Mouse (Mus musculus) adrenal gland, postnatal 25 days (tissue): ENCODE measurements around the gene Dppa4. TPM values are rescaled to one million over a fixed set of nuclear protein-coding genes. Genes with fewer than 3 reads are reported as not detected.
"Not testable (repeated sequence)": the region's sequence is repeated elsewhere in the genome, so short reads cannot be mapped to it uniquely, and the experiment has no call there.

Source experiments
- DNase-seq: peaks from one replicate; pipeline ENCODE4 v3.0.0; 2021; ENCODE audit warnings: mixed read lengths
- long read RNA-seq: library from polyadenylated mRNA; stranded (forward); transcript quantifications from one replicate; pipeline ENCODE4 v2.0.0, GENCODE M21; 2021
- total RNA-seq: library from RNA; stranded (reverse); gene quantifications from 2 replicates; pipeline ENCODE4 v1.2.3, GENCODE M21; 2021

Gene Dppa4
- not detected in 2 replicates for total RNA-seq
- long read RNA-seq, result 0 reads

- DNase-seq, result no peak
These were observed at the start of gene Dppa4 for GRCm38 (mm10) chr16:48283517-48283916. Gene Dppa4, plus strand, starts transcription at chr16:48283733.

- no peak for DNase-seq
These were observed 48.5 kb upstream of the Dppa4 start for GRCm38 (mm10) chr16:48234999-48235398.

GRCm38 (mm10) chr16:48237676-48238075 lies 45.9 kb upstream of the Dppa4 start:
- DNase-seq, result no peak

GRCm38 (mm10) chr16:48247044-48247661 lies 36.4 kb upstream of the Dppa4 start:
- no peak for DNase-seq

- no peak for DNase-seq
These were observed 30.7 kb upstream of the Dppa4 start for GRCm38 (mm10) chr16:48252824-48253223.

GRCm38 (mm10) chr16:48254584-48254983 lies 28.9 kb upstream of the Dppa4 start:
- DNase-seq, result no peak

GRCm38 (mm10) chr16:48259519-48259918 lies 24.0 kb upstream of the Dppa4 start:
- DNase-seq, result no peak

- DNase-seq, result no peak
These were observed 20.6 kb upstream of the Dppa4 start for GRCm38 (mm10) chr16:48262901-48263300.

GRCm38 (mm10) chr16:48265856-48266255 lies 17.7 kb upstream of the Dppa4 start:
- DNase-seq, result no peak

GRCm38 (mm10) chr16:48276940-48277339 lies 6.6 kb upstream of the Dppa4 start:
- DNase-seq, result no peak

- DNase-seq, result no peak
These were observed 2.6 kb upstream of the Dppa4 start for GRCm38 (mm10) chr16:48280883-48281282.

GRCm38 (mm10) chr16:48282801-48283200 lies 732 bp upstream of the Dppa4 start:
- DNase-seq, result no peak

GRCm38 (mm10) chr16:48285517-48285916 lies 2.0 kb downstream of the Dppa4 start:
- no peak for DNase-seq

- no peak for DNase-seq
These were observed 14.0 kb downstream of the Dppa4 start for GRCm38 (mm10) chr16:48297384-48298136.

GRCm38 (mm10) chr16:48299884-48300283 lies 16.4 kb downstream of the Dppa4 start:
- no peak for DNase-seq

GRCm38 (mm10) chr16:48303509-48303908 lies 20.0 kb downstream of the Dppa4 start, which contains the start of gene Dppa2:
Gene Dppa2, plus strand, starts transcription at chr16:48303908.
- no peak for DNase-seq

- no peak for DNase-seq
These were observed 20.4 kb downstream of the Dppa4 start for GRCm38 (mm10) chr16:48303983-48304382.

GRCm38 (mm10) chr16:48308916-48309315 lies 25.4 kb downstream of the Dppa4 start:
- DNase-seq, result not testable (repeated sequence)

GRCm38 (mm10) chr16:48309912-48310630 lies 26.5 kb downstream of the Dppa4 start:
- DNase-seq, result no peak

GRCm38 (mm10) chr16:48315294-48315693 lies 31.8 kb downstream of the Dppa4 start:
- DNase-seq, result no peak

GRCm38 (mm10) chr16:48320781-48321180 lies 37.2 kb downstream of the Dppa4 start:
- DNase-seq, result no peak

GRCm38 (mm10) chr16:48323133-48323532 lies 39.6 kb downstream of the Dppa4 start:
- no peak for DNase-seq
